Mouse (Mus musculus) forebrain, embryonic 10.5 days (tissue): ENCODE measurements around the gene Acsf2. TPM values are rescaled to one million over a fixed set of nuclear protein-coding genes. Genes with fewer than 3 reads are reported as not detected.
"Not testable (repeated sequence)": the region's sequence is repeated elsewhere in the genome, so short reads cannot be mapped to it uniquely, and the experiment has no call there.

Experiments
- DNase-seq: peaks from one replicate; pipeline ENCODE4 v3.0.0-alpha.2; 2017; ENCODE audit warnings: low spot score; ENCODE audit errors: extremely low spot score
- H3K27ac ChIP-seq: fragments of 300-500 bp; sonication (generic); 2 replicates; pipeline ENCODE4 v1.5.1; 2016; ENCODE audit warnings: mild to moderate bottlenecking
- H3K27me3 ChIP-seq: fragments of 300-500 bp; sonication (generic); 2 replicates; pipeline ENCODE4 v1.6.1; 2016; ENCODE audit warnings: mild to moderate bottlenecking; ENCODE audit not compliant: poor library complexity, severe bottlenecking
- H3K36me3 ChIP-seq: fragments of 300-500 bp; sonication (generic); replicated peaks from 2 replicates; pipeline ENCODE4 v1.6.1; 2016; ENCODE audit warnings: mild to moderate bottlenecking, moderate library complexity
- H3K4me1 ChIP-seq: fragments of 300-500 bp; sonication (generic); 2 replicates; pipeline ENCODE4 v1.6.1; 2016
- H3K4me3 ChIP-seq: fragments of 300-500 bp; sonication (generic); 2 replicates; pipeline ENCODE4 v1.5.1; 2016; ENCODE audit warnings: mild to moderate bottlenecking, moderate library complexity
- H3K9me3 ChIP-seq: fragments of 300-500 bp; sonication (generic); 2 replicates; pipeline ENCODE4 v1.6.1; 2016; ENCODE audit warnings: mild to moderate bottlenecking, moderate library complexity
- whole genome bisulfite sequencing: fragments of 180-500 bp; shearing (Covaris S2); methylation state at CpG from one replicate; pipeline ENCODE4 v1.1.7; 2016; 5-methylcytosine and 5-hydroxymethylcytosine counted together
- polyA plus RNA-seq: library from polyadenylated mRNA; unstranded; fragments of >200 nt; fragmentation: Nextera tagmentation; extraction: Ambion mirVana; gene quantifications from 2 replicates; pipeline ENCODE4 v1.2.1, GENCODE M21; 2016

The Acsf2 gene
- 3.7 TPM in 2 replicates for polyA plus RNA-seq

DNA sequence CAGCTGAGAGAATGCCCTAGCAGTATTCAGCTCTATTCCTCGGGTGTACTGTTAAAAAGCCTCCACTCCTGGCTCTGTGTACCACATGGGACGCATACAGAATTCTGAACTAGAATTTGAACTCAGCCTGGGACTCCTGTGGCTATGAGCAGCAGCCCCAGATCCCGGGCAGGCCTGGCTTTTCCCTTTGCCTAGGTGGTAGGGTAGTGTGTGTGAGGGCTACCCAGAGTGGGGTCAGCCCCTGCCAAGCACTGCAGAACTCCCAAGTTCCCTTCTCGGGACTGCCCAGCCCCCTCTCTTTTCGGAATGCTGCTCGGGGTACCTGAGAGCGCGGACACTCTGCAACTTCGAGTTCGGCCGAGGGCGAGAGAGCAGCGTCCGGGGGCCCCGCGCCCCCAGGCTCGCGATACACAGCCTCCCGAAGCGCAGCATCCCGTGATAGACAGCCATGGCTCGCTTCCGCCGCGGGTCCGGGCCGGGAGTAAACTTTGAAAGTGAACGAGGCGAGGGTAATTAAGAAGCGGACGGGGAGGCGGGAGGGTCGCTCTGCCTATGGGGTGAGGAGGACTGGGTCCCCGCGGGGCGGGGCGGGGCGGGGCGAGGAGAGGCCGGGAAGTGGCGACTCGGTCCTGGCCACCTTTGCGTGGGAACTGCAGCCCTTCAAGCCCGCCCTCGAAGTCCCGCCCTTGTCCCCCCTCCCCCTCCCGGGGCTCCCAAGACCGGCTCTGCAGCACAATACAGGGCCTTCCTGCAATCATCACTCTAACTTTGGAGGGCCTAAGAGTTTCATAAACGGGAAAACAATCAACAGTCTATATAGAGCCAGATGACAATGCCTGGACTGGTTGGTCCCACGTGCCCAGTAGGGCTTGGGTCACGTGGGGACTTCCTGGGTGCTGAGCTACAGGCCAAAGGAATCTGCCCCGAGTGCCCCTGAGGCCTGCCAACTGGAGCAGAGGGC, at the start of gene Acsf2:
Gene Acsf2 (minus strand): TSS at position 551 of the 961 bp plus-strand sequence.
- H3K4me1 ChIP-seq: peaks cover 29% of the 10 kb centered on the region
- peaks cover 5% of the 10 kb centered on the region for H3K36me3 ChIP-seq
- H3K27me3 ChIP-seq: peaks cover 23% of the 10 kb centered on the region
- no peaks in the 10 kb centered on the region for H3K9me3 ChIP-seq
- 2% methylated on average over 52 of the region's 52 CpGs for WGBS
- peak within 1 kb of the TSS; percentile 88 for H3K27ac ChIP-seq
- peak; percentile 87 for DNase-seq
- H3K4me3 ChIP-seq: peak within 1 kb of the TSS; percentile 59

GRCm38 (mm10) chr11:94651241-94651640, 49.6 kb upstream of the Acsf2 start:
- not testable (repeated sequence) for H3K27ac ChIP-seq, H3K9me3 ChIP-seq, H3K27me3 ChIP-seq, DNase-seq, H3K4me3 ChIP-seq
- Histone ChIP-seq H3K4me1 (peaks cover 19% of the 10 kb centered on the region), H3K36me3 (peaks cover 65% of the 10 kb centered on the region)
- WGBS: 97% methylated on average over 5 of the region's 7 CpGs

DNA sequence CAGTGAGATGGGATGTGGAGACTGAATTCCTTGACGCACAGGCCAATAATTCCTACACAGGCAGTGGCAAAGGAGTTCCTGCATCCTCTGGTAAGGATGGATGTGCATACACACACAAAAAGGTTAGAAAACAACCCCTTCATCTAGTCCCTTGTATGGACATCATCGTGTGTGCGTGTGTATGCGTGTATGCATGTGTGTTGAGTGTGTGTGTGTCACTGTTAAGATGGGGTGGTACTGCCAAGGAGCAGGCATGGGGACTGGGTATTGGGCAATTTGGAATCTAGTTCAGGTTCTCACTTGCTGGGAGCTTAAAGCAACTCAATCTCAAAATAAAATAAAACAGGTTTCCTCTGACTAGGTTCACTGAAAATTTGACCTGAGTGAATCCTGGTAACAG, 44.8 kb upstream of the Acsf2 start:
- Histone ChIP-seq H3K4me3 (no peak overlapping the region), H3K4me1 (no peaks in the 10 kb centered on the region), H3K27ac (no peak overlapping the region), H3K9me3 (no peaks in the 10 kb centered on the region), H3K36me3 (peaks cover 97% of the 10 kb centered on the region), H3K27me3 (no peaks in the 10 kb centered on the region)
- 98% methylated on average over 4 of the region's 4 CpGs for WGBS
- no peak for DNase-seq

DNA sequence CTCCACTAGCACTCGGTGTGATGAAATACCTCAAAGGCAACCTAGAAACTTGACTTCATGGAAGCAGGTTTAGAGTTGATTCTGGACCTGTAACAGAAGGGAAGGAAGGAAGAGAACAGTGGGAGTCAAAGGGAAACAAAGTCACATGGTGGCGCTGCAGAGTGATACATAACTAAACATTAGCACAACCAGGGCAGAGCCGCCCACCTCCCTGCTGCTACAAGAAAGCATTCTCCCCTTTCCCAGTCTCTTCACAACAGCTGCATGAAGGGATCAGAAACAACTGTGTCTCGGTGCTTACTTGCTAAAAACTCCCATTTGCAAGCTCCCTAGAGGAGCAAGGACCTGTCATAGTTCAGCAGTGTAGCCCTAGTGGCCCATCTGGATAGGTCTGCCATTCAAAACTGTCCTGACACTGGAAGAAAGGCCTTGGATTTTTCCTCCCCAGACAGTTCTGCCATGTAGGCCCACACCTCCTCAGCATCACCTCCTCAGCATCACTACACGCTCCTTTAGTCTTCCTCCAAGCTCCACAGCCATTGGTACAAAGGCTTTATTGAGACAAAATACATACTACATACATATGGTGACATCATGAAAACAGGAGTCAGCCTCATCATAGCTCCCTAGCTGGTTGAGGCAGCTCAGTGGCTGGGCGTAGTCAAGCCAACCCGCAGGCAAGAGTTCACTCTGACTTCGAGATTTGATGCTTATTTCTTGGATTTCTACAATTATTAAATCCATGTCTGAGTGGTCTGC, 43.0 kb upstream of the Acsf2 start:
- H3K36me3 ChIP-seq: peaks cover 98% of the 10 kb centered on the region
- H3K27ac ChIP-seq: no peak overlapping the region
- no peaks in the 10 kb centered on the region for H3K27me3 ChIP-seq
- DNase-seq: no peak
- no peaks in the 10 kb centered on the region for H3K9me3 ChIP-seq
- no peak overlapping the region for H3K4me3 ChIP-seq
- H3K4me1 ChIP-seq: no peaks in the 10 kb centered on the region
- WGBS: 90% methylated on average over 8 of the region's 8 CpGs

DNA sequence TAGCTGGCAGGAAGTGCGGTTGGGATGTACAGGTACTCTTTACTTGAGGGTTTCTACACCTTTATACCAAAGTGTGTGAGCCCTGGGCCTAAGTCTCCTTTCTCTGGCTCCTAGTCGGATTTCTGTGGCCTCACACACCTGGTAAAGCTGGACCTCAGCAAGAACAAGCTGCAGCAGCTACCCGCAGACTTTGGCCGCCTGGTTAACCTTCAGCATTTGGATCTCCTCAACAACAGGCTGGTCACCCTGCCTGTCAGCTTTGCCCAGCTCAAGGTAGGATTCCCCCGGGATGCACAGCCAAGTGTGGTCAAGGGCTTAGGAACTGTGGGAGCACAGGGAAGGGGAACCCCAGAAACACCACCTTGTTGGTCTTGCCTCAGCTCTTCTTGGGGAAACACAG, 32.8 kb upstream of the Acsf2 start:
- peaks cover 83% of the 10 kb centered on the region for H3K36me3 ChIP-seq
- no peaks in the 10 kb centered on the region for H3K9me3 ChIP-seq
- WGBS: 92% methylated on average over 5 of the region's 5 CpGs
- H3K27ac ChIP-seq: no peak overlapping the region
- DNase-seq: no peak
- H3K4me1 ChIP-seq: peaks cover 17% of the 10 kb centered on the region
- H3K27me3 ChIP-seq: no peaks in the 10 kb centered on the region
- no peak overlapping the region for H3K4me3 ChIP-seq

DNA sequence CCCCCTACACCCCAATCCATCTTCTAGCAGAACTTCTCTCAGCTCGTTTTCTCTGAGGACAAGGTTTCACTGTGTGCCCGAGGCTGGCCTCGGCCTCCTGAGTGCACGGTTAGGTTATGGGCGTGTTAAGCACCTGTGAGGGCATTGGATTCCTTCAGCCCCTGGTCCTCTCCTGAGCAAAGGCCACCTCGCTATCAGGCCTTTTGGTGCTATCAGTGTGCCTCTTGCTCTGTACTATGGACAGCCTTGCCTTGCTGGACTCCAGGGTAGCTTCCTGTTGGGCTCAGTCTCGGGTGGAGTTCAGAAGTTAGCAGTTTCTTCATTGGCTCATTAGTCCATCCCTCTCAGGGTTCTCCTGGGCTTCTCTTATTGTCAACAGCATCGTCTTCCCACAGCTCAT, 31.3 kb upstream of the Acsf2 start:
- DNase-seq: no peak
- no peaks in the 10 kb centered on the region for H3K27me3 ChIP-seq
- peaks cover 68% of the 10 kb centered on the region for H3K36me3 ChIP-seq
- H3K9me3 ChIP-seq: no peaks in the 10 kb centered on the region
- H3K4me3 ChIP-seq: no peak overlapping the region
- no peak overlapping the region for H3K27ac ChIP-seq
- 86% methylated on average over 8 of the region's 8 CpGs for WGBS
- H3K4me1 ChIP-seq: peaks cover 19% of the 10 kb centered on the region

DNA sequence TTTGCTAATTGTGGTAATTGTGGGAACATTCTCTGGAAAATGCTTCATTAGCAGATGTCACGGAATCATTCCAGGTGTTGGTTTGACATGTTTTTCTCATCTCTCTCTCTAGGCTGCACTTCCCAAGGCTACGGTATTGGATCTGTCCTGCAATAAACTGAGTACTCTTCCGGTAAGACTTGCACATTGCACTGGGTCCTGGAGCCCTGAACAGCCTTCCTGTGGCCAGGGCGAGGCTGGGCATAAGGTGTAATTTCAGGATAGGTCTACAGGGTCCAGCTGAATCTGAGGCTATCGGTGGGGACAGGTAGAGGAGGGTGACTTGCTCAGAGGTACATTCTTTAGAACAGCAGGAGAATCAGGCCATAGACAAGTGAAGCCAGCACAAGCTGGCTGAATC, 30.3 kb upstream of the Acsf2 start:
- H3K9me3 ChIP-seq: no peaks in the 10 kb centered on the region
- no peak overlapping the region for H3K27ac ChIP-seq
- peaks cover 58% of the 10 kb centered on the region for H3K36me3 ChIP-seq
- peaks cover 19% of the 10 kb centered on the region for H3K4me1 ChIP-seq
- DNase-seq: no peak
- H3K27me3 ChIP-seq: no peaks in the 10 kb centered on the region
- WGBS: 95% methylated on average over 5 of the region's 5 CpGs
- no peak overlapping the region for H3K4me3 ChIP-seq

DNA sequence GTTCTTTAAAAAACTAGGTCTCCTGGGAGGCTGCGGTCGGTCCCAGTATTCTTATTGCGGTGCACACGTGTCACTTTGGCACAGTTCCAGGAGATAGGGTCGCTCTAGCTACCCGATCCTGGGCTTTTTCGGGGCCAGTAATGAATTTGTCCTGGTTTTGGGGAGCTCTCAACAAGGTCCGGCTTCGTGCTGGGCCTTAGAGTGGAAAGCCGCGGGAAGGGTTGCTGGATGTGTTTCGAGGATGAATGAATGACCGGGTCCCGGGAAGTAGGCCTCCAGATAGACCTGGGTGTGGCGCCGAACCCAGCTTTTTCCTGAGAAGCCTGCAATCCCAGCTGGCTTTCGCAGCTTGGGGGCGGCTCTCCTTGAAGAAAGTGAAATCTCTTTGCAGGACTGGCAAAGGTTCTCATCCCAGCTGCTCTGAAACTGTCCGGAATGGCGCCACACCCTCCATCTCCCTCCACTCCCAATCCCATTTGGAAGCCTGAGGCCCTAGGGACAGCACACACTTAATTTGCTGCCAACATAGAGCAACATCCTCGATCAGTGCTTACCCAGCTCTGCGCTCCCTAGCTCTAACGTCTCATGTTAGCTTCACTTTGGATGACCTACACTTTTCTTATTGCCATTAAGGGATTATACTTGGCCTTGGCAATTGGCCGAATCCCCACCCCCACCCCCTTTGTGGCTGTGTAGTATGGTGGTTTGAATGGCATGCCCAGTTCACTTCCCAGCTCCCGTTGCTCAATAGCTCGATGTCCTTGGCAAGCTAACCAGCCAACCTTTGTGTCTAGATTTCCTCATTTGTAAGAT, 28.7 kb upstream of the Acsf2 start:
- peak overlapping the region; percentile 95 for H3K4me3 ChIP-seq
- no peaks in the 10 kb centered on the region for H3K9me3 ChIP-seq
- no peaks in the 10 kb centered on the region for H3K27me3 ChIP-seq
- 17% methylated on average over 26 of the region's 26 CpGs for WGBS
- H3K27ac ChIP-seq: peak overlapping the region; percentile 88
- peaks cover 42% of the 10 kb centered on the region for H3K36me3 ChIP-seq
- H3K4me1 ChIP-seq: peaks cover 19% of the 10 kb centered on the region
- DNase-seq: no peak

DNA sequence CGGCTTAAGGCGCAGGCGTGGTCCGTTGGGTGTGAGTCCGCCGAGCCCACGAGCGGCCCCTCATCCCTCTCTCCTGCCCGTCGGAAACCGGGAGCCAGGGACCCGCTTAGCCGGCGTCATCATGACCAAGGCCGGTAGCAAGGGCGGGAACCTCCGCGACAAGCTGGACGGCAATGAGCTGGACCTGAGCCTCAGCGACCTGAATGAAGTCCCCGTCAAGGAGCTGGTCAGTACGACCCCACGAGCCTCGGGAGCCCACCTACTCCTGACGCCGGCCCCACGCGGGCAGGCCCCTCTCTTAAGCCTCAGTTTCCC, 28.2 kb upstream of the Acsf2 start:
- Histone ChIP-seq H3K27ac (peak overlapping the region; percentile 88), H3K36me3 (peaks cover 37% of the 10 kb centered on the region), H3K27me3 (no peaks in the 10 kb centered on the region), H3K9me3 (no peaks in the 10 kb centered on the region), H3K4me1 (peaks cover 19% of the 10 kb centered on the region), H3K4me3 (peak overlapping the region; percentile 95)
- WGBS: under 1% methylated on average over 28 of the region's 28 CpGs
- DNase-seq: no peak

GRCm38 (mm10) chr11:94629199-94629883, 27.7 kb upstream of the Acsf2 start, which contains the start of gene Lrrc59:
Gene Lrrc59 (plus strand): TSS chr11:94629767.
- H3K36me3 ChIP-seq: peaks cover 32% of the 10 kb centered on the region
- H3K4me3 ChIP-seq: peak within 1 kb of the TSS; percentile 95
- no peaks in the 10 kb centered on the region for H3K27me3 ChIP-seq
- no peaks in the 10 kb centered on the region for H3K9me3 ChIP-seq
- peak; percentile 93 for DNase-seq
- H3K4me1 ChIP-seq: peaks cover 19% of the 10 kb centered on the region
- peak within 1 kb of the TSS; percentile 88 for H3K27ac ChIP-seq
- 7% methylated on average over 41 of the region's 41 CpGs for WGBS

DNA sequence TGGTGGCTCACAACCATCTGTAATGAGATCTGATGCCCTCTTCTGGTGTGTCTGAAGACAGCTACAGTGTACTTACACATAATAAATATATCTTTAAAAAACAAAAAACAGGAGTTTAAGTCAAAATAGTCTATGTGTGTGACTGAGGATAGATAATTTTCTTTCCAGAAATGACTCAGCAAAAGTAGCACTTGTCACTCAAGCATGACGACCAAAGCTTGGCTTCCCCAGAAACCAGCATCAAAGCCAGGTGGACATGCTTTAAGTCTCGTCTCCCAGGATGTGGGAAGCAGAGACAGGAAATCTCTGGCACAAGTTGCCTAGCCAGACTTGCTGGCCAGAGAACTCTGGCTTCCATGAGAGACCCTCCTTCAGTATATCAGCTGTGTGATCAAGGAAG, 20.5 kb upstream of the Acsf2 start:
- Histone ChIP-seq H3K4me1 (no peaks in the 10 kb centered on the region), H3K27me3 (no peaks in the 10 kb centered on the region), H3K4me3 (no peak overlapping the region), H3K27ac (no peak overlapping the region), H3K9me3 (no peaks in the 10 kb centered on the region), H3K36me3 (no peaks in the 10 kb centered on the region)
- 81% methylated on average over 2 of the region's 2 CpGs for WGBS
- no peak for DNase-seq

GRCm38 (mm10) chr11:94621458-94621852, 19.8 kb upstream of the Acsf2 start:
- H3K4me1 ChIP-seq: no peaks in the 10 kb centered on the region
- H3K27me3 ChIP-seq: no peaks in the 10 kb centered on the region
- H3K9me3 ChIP-seq: no peaks in the 10 kb centered on the region
- no peak overlapping the region for H3K27ac ChIP-seq
- no peak for DNase-seq
- H3K36me3 ChIP-seq: no peaks in the 10 kb centered on the region
- H3K4me3 ChIP-seq: no peak overlapping the region
